Mouse (Mus musculus) heart, embryonic 13.5 days (tissue): ENCODE measurements around the gene Armh1. TPM values are rescaled to one million over a fixed set of nuclear protein-coding genes. Genes with fewer than 3 reads are reported as not detected.
A peak's percentile ranks its signal among the peaks of the same experiment; 100 is the strongest.
"Not testable (repeated sequence)": the region's sequence is repeated elsewhere in the genome, so short reads cannot be mapped to it uniquely, and the experiment has no call there.

Experiments
- ATAC-seq: fragments of 200-750 bp; cut with Nextera tagmentation; 2 replicates; pipeline ENCODE4 v1.8.0; 2017; ENCODE audit warnings: moderate TSS enrichment; ENCODE audit not compliant: insufficient number of reproducible peaks, low FRiP score, low TSS enrichment; ENCODE audit errors: extremely low read depth
- H3K27ac ChIP-seq: fragments of 300-500 bp; sonication (generic); replicated peaks from 2 replicates; pipeline ENCODE4 v1.5.1; 2015; ENCODE audit warnings: moderate library complexity, mild to moderate bottlenecking, inconsistent platforms
- H3K27me3 ChIP-seq: fragments of 300-500 bp; sonication (generic); replicated peaks from 2 replicates; pipeline ENCODE4 v1.6.1; 2015; ENCODE audit warnings: mild to moderate bottlenecking, inconsistent platforms
- H3K36me3 ChIP-seq: fragments of 300-500 bp; sonication (generic); 2 replicates; pipeline ENCODE4 v1.6.1; 2015; ENCODE audit warnings: mild to moderate bottlenecking, inconsistent platforms
- H3K4me1 ChIP-seq: fragments of 300-500 bp; sonication (generic); 2 replicates; pipeline ENCODE4 v1.6.1; 2015; ENCODE audit warnings: inconsistent platforms
- H3K4me2 ChIP-seq: fragments of 300-500 bp; sonication (generic); 2 replicates; pipeline ENCODE4 v1.6.1; 2015; ENCODE audit warnings: inconsistent platforms, mild to moderate bottlenecking, moderate library complexity
- H3K4me3 ChIP-seq: fragments of 300-500 bp; sonication (generic); 2 replicates; pipeline ENCODE4 v1.5.1; 2015; ENCODE audit warnings: moderate library complexity, mild to moderate bottlenecking, inconsistent platforms
- H3K9ac ChIP-seq: fragments of 300-500 bp; sonication (generic); 2 replicates; pipeline ENCODE4 v1.6.1; 2015; ENCODE audit warnings: inconsistent platforms, mild to moderate bottlenecking, moderate library complexity
- H3K9me3 ChIP-seq: fragments of 300-500 bp; sonication (generic); 2 replicates; pipeline ENCODE4 v1.6.1; 2016; ENCODE audit warnings: inconsistent platforms
- WGBS: fragments of 180-500 bp; shearing (Covaris S2); methylation state at CpG from one replicate; pipeline ENCODE4 v1.1.7; 2015; ENCODE audit warnings: mixed read lengths; 5-methylcytosine and 5-hydroxymethylcytosine counted together
- polyA plus RNA-seq: library from polyadenylated mRNA; unstranded; fragments of >200 nt; fragmentation: Nextera tagmentation; extraction: Ambion mirVana; gene quantifications from 2 replicates; pipeline ENCODE4 v1.2.1, GENCODE M21; 2015

Gene Armh1
- polyA plus RNA-seq, 1 experiment from 2014 or later = 0.35 TPM

DNA sequence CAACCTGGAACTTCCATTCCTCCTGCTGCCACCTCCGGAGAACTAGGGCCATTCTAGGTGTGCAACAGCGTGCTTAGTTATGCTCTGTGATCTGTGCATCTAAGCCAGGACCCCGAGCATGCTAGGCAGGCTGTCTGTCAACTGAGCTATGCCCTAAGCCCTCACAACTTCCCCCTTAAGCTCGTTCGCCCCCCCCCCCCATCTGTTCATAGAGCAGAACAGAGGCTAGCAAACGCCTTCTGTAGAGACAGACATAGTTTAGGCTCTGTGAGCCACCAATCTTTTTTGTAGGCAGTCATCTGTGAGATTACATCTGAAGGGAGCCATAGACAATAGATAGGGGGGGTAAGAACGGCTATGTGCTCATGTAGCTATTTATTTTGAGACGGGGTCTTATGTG lies 11.1 kb upstream of the Armh1 start:
- Histone ChIP-seq H3K9ac (no peak overlapping the region), H3K4me2 (no peak overlapping the region), H3K27me3 (no peaks in the 10 kb centered on the region), H3K9me3 (no peaks in the 10 kb centered on the region), H3K27ac (no peak overlapping the region), H3K4me3 (no peak overlapping the region), H3K36me3 (peaks cover 6% of the 10 kb centered on the region; the same call in 1 of the 2 replicates), H3K4me1 (no peaks in the 10 kb centered on the region)
- 71% methylated on average over 8 of the region's 8 CpGs for WGBS
- no peak for ATAC-seq

DNA sequence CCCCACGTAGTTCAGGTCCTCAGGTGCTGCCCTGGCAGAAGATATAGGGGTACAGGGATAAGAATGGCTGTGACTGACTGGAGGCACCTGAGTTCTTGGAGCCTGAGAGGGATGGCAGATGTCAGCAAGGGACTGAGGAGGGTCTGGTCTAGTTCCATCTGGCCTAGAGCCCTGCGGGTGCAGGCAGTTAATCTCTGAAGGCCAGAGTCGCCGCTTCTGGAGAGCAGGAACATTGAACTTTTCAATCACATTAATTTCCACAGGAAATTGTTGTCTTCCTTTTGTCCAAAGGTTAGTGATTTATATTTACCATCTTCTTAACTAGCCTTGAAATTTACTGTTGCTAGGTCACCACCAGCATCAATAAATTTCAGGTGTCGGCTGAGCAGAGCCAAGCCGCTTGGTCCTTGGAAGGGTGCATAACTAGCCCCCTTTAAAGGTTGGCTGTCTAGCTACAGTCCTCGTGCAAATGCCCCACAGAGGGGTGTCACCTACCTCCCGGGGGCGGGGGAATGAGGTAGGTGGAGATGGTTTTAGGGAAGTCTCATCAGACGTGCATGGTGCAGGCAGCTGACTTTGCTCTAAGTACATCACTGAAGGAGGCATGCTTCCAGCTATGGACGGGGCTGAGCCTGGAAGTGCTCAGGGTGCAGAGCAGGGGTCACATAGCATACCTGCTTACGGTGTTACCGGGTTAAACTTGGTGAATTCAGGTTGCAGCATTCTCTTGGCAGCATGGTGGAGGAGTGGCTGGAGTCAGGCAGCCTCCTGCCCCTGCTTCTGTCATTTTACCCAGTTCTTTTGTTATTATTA lies 10.4 kb upstream of the Armh1 start:
- no peaks in the 10 kb centered on the region for H3K4me1 ChIP-seq
- ATAC-seq = no peak

DNA sequence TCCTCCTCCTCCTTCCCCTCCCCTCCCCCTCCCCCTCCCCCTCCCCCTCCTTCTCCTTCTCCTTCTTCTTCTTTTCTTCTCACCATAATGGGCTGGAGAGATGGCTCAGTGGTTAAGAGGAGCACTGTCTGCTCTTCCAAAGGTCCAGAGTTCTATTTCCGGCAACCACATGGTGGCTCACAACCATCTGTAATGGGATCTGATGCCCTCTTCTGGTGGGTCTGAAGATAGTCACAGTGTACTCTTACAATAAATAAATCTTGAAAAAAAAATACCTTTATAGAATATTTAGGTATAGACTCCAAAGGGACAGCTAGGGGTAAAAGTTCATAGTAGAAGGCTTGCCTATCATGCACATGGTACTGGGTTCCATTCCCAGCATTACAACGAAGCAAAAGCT lies 9.3 kb upstream of the Armh1 start:
- no peak for ATAC-seq
- 73% methylated on average over 2 of the region's 2 CpGs for WGBS
- Histone ChIP-seq H3K4me3 (no peak overlapping the region), H3K4me1 (peaks cover under 1% of the 10 kb centered on the region; the same call in 1 of the 2 replicates), H3K27me3 (no peaks in the 10 kb centered on the region), H3K27ac (no peak overlapping the region), H3K4me2 (no peak overlapping the region), H3K36me3 (peaks cover 4% of the 10 kb centered on the region; the same call in 1 of the 2 replicates), H3K9me3 (no peaks in the 10 kb centered on the region), H3K9ac (no peak overlapping the region)

More for the DNA sequence above, 10.4 kb upstream of the Armh1 start:
- H3K4me3 ChIP-seq = no peak overlapping the region
- H3K4me2 ChIP-seq = no peak overlapping the region
- H3K27ac ChIP-seq = no peak overlapping the region
- H3K9me3 ChIP-seq = no peaks in the 10 kb centered on the region
- H3K36me3 ChIP-seq = peaks cover 4% of the 10 kb centered on the region; the same call in 1 of the 2 replicates
- no peaks in the 10 kb centered on the region for H3K27me3 ChIP-seq
- no peak overlapping the region for H3K9ac ChIP-seq
- WGBS = 71% methylated on average over 13 of the region's 13 CpGs

DNA sequence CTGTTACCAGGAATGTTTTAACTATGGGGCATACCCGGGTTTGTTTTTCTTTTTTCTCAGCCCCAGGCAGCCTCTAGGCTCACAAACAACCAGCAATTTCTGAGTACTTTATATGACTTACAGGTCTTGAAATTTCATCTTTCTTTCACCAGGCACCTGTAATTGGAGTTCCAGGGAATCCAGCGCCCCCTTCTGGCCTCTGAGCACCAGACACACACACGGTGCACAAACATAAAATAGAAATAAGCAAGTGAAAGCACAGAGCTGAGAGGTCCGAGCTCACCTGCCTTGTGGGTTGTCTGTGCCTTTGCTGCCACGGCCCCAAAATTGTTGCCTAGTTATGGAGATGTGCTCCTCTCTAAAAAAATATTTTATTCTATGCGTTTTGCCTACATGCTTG lies 8.0 kb upstream of the Armh1 start:
- ATAC-seq, H3K36me3 ChIP-seq, H3K4me2 ChIP-seq, H3K27me3 ChIP-seq, H3K9ac ChIP-seq, H3K4me3 ChIP-seq, H3K4me1 ChIP-seq, H3K27ac ChIP-seq, H3K9me3 ChIP-seq: not testable (repeated sequence)
- WGBS = 65% methylated on average over 6 of the region's 6 CpGs

- H3K4me1 ChIP-seq = peaks cover 43% of the 10 kb centered on the region
- H3K9me3 ChIP-seq = no peaks in the 10 kb centered on the region
- no peak overlapping the region for H3K27ac ChIP-seq
- WGBS = 62% methylated on average over 6 of the region's 6 CpGs
- no peak overlapping the region for H3K4me3 ChIP-seq
- H3K36me3 ChIP-seq = peaks cover 4% of the 10 kb centered on the region; the same call in 1 of the 2 replicates
- H3K27me3 ChIP-seq = no peaks in the 10 kb centered on the region
- H3K9ac ChIP-seq = no peak overlapping the region
- no peak overlapping the region for H3K4me2 ChIP-seq
- ATAC-seq = no peak
Measured at GRCm38 (mm10) chr4:117254672-117255071, 2.7 kb upstream of the Armh1 start.

- H3K4me2 ChIP-seq = no peak overlapping the region
- peaks cover 43% of the 10 kb centered on the region for H3K4me1 ChIP-seq
- H3K9ac ChIP-seq = 0 out of 2 replicates have a peak overlapping the region, but pooled peaks have one; percentile 81
- no peaks in the 10 kb centered on the region for H3K9me3 ChIP-seq
- H3K27ac ChIP-seq = no peak overlapping the region
- no peak overlapping the region for H3K4me3 ChIP-seq
- WGBS = 57% methylated on average over 5 of the region's 5 CpGs
- H3K36me3 ChIP-seq = peaks cover 4% of the 10 kb centered on the region; the same call in 1 of the 2 replicates
- H3K27me3 ChIP-seq = no peaks in the 10 kb centered on the region
- no peak for ATAC-seq
Measured at GRCm38 (mm10) chr4:117254017-117254627, 2.2 kb upstream of the Armh1 start.

DNA sequence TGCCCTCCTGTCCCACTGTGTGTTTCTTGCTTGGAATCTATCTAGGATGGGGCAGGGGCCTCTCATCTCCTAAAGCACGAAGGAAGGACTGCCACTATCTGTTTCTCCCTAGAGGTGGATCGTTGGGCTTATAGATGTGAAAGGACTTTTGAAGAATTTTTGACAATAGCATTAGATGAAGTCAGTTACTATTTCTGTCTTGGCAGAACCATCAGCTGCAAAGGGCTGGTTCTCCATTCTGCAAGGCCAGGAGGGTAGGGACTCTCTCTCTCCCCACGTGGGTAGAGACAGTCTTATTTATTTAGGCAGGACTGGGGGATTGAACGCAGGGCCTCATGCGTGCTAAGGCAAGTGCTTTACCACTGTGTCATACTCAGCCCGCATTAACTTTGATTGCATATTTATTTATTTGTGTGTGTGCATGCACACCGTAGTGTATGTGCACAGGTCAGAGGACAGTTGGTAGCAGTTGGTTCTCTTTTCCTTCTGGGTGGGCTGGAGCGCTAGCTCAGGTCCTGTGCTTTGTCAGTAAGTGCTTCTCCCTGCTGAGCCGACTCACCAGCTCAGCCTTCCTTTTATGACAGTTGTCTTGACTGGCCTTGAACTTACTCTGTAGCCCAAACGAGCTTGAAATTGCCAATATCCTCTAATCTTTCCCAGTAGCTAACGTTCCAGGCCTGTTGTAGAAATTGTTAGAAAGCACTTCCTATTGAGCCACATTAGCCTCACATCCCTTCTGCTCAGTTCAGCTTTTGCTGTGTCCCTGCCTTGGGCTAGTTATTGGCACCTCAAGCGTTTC lies 1.5 kb upstream of the Armh1 start:
- H3K4me3 ChIP-seq = peak overlapping the region; percentile 61; the same call in 1 of the 2 replicates
- peak overlapping the region; percentile 73 for H3K27ac ChIP-seq
- H3K27me3 ChIP-seq = no peaks in the 10 kb centered on the region
- no peaks in the 10 kb centered on the region; the same call in 1 of the 2 replicates for H3K36me3 ChIP-seq
- 53% methylated on average over 12 of the region's 12 CpGs for WGBS
- peak overlapping the region; percentile 69 for H3K4me2 ChIP-seq
- H3K9ac ChIP-seq = peak overlapping the region; percentile 81
- H3K4me1 ChIP-seq = peaks cover 43% of the 10 kb centered on the region
- no peak for ATAC-seq
- no peaks in the 10 kb centered on the region for H3K9me3 ChIP-seq

DNA sequence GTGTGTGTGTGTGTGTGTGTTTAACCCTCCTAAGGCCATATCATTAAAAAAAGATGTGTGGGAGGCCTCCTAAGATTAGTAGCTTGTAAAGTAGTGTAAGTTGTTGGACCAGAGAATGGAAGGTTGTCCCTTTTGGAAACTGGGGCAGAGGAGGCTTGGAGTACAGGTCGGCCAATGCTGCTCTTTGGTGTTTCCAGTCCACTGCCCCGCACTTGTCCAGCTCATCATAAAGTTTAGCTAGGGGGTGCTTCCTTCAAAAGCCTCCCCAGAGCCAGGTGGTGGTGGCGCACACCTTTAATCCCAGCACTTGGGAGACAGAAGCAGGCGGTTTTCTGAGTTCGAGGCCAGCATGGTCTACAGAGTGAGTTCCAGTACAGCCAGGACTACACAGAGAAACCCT lies 830 bp upstream of the Armh1 start:
- peak overlapping the region; percentile 81 for H3K9ac ChIP-seq
- H3K27me3 ChIP-seq = no peaks in the 10 kb centered on the region

GRCm38 (mm10) chr4:117252351-117252750 lies 426 bp upstream of the Armh1 start:
- Histone ChIP-seq H3K9ac (peak overlapping the region; percentile 81), H3K36me3 (no peaks in the 10 kb centered on the region), H3K4me2 (peak overlapping the region; percentile 69), H3K9me3 (no peaks in the 10 kb centered on the region), H3K4me1 (peaks cover 43% of the 10 kb centered on the region), H3K27me3 (no peaks in the 10 kb centered on the region), H3K4me3 (peak overlapping the region; percentile 61), H3K27ac (peak overlapping the region; percentile 73)
- ATAC-seq = no peak
- 24% methylated on average over 5 of the region's 5 CpGs for WGBS

More for the DNA sequence above, 830 bp upstream of the Armh1 start:
- peak overlapping the region; percentile 73 for H3K27ac ChIP-seq
- ATAC-seq = no peak
- H3K4me2 ChIP-seq = peak overlapping the region; percentile 69
- H3K36me3 ChIP-seq = no peaks in the 10 kb centered on the region
- H3K4me3 ChIP-seq = peak overlapping the region; percentile 61
- H3K9me3 ChIP-seq = no peaks in the 10 kb centered on the region
- WGBS = 79% methylated on average over 5 of the region's 5 CpGs
- peaks cover 43% of the 10 kb centered on the region for H3K4me1 ChIP-seq

- no peak overlapping the region for H3K9ac ChIP-seq
Measured at GRCm38 (mm10) chr4:117250982-117251381, 943 bp downstream of the Armh1 start.

GRCm38 (mm10) chr4:117240867-117241266 lies 11.1 kb downstream of the Armh1 start:
- H3K27ac ChIP-seq = no peak overlapping the region
- 79% methylated on average over 6 of the region's 6 CpGs for WGBS
- no peaks in the 10 kb centered on the region for H3K4me1 ChIP-seq
- no peak overlapping the region for H3K9ac ChIP-seq
- H3K4me3 ChIP-seq = no peak overlapping the region
- H3K36me3 ChIP-seq = no peaks in the 10 kb centered on the region
- no peak overlapping the region for H3K4me2 ChIP-seq
- no peaks in the 10 kb centered on the region for H3K27me3 ChIP-seq
- ATAC-seq = no peak
- H3K9me3 ChIP-seq = no peaks in the 10 kb centered on the region

More at GRCm38 (mm10) chr4:117250982-117251381, 943 bp downstream of the Armh1 start:
- Histone ChIP-seq H3K4me3 (peak overlapping the region; percentile 61), H3K4me1 (peaks cover 40% of the 10 kb centered on the region), H3K27ac (no peak overlapping the region), H3K4me2 (peak overlapping the region; percentile 69), H3K36me3 (no peaks in the 10 kb centered on the region), H3K27me3 (no peaks in the 10 kb centered on the region), H3K9me3 (no peaks in the 10 kb centered on the region)
- 78% methylated on average over 1 of the region's 1 CpGs for WGBS
- no peak for ATAC-seq
